Mouse (Mus musculus): ENCODE measurements at regions not wholly inside any gene's neighbourhood (a gene's known extent, or its start where the extent isn't known, plus 50 kb on each side); places are given as distances from the start of the nearest gene placed in this dataset.

GRCm38 (mm10) chr5:68572816-68573215, 541.2 kb downstream of the Grxcr1 start:
- DNase-seq (ENCODE audit: low spot score in 2 of 2), result no peak

GRCm38 (mm10) chr5:68575827-68576226, 544.2 kb downstream of the Grxcr1 start:
- no peak for DNase-seq (ENCODE audit: low spot score in 2 of 2)

GRCm38 (mm10) chr5:68578496-68578895, 546.9 kb downstream of the Grxcr1 start:
- no peak for DNase-seq (ENCODE audit: low spot score in 2 of 2)

GRCm38 (mm10) chr5:68592423-68592822, 560.8 kb downstream of the Grxcr1 start:
- no peak for DNase-seq (ENCODE audit: low spot score in 2 of 2)

GRCm38 (mm10) chr5:68618451-68618850, 586.8 kb downstream of the Grxcr1 start:
- DNase-seq (ENCODE audit: low spot score in 2 of 2), result no peak

- DNase-seq (ENCODE audit: low spot score in 2 of 2), result no peak
These were observed 603.8 kb downstream of the Grxcr1 start for GRCm38 (mm10) chr5:68635400-68635799.

- DNase-seq (ENCODE audit: low spot score in 2 of 2), result no peak
These were observed 641.2 kb downstream of the Grxcr1 start for GRCm38 (mm10) chr5:68672834-68673233.

GRCm38 (mm10) chr5:68701342-68701741, 640.1 kb downstream of the Kctd8 start:
- no peak for DNase-seq (ENCODE audit: low spot score in 2 of 2)

- DNase-seq (ENCODE audit: low spot score in 2 of 2), result no peak
These were observed 635.9 kb downstream of the Kctd8 start for GRCm38 (mm10) chr5:68705411-68706080.

- DNase-seq (ENCODE audit: low spot score in 2 of 2), result no peak
These were observed 614.7 kb downstream of the Kctd8 start for GRCm38 (mm10) chr5:68726733-68727132.

GRCm38 (mm10) chr5:68735186-68735585, 606.3 kb downstream of the Kctd8 start:
- DNase-seq (ENCODE audit: low spot score in 2 of 2), result peak in 1 of 2 experiments; percentile 26

- no peak for DNase-seq (ENCODE audit: low spot score in 2 of 2)
These were observed 591.0 kb downstream of the Kctd8 start for GRCm38 (mm10) chr5:68750499-68750898.

- no peak for DNase-seq (ENCODE audit: low spot score in 2 of 2)
These were observed 588.5 kb downstream of the Kctd8 start for GRCm38 (mm10) chr5:68753025-68753424.
